Mouse (Mus musculus): ENCODE measurements around the gene Eps8l2.

DNA sequence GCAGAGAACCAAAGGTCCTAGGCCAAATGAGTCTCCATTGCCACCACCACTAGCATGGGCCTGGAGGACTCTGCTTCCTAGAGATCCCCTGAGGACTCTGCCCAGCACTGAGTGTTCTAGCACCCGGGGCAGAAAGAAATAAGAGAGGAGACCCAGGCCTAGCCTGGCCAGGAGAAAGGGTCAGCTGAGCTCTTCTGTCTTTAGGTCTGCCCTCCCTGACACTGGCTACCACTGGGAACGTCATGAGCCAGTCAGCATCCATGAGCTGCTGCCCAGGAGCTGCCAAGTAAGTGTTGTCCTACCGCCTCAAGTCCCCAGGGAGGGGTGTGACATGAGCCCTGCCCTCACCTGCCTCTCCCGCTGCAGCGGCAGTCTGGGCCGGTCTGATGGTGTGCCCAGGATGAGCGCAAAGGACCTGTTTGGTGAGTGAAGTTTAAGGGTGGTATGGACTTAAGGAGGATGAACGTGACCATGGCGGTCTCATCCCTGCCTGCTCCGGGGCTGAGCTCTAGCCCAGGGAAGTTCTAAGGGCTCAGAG, 3.1 kb downstream of the Eps8l2 start:
- TF ChIP-seq POLR2A (IDR thresholded peaks at IDR 0.05; ENCODE audit: borderline replicate concordance, low read depth, low read length) (no peak), CTCF (IDR thresholded peaks at IDR 0.05; ENCODE audit: low read depth, low read length) (no peak)

All from bone marrow macrophage, adult 2 months (primary cell).